Mouse (Mus musculus): ENCODE data around the gene Lctl. TPM values are rescaled to one million over a fixed set of nuclear protein-coding genes. Genes with fewer than 3 reads are reported as not detected.

Gene Lctl
- polyA plus RNA-seq (2014; fragmentation: Nextera tagmentation; extraction: Ambion mirVana), result not detected in 2 replicates

- DNase-seq (ENCODE audit: low spot score), result no peak
- Histone ChIP-seq H3K27me3 (ENCODE audit: control insufficient read depth, insufficient read depth, low read length) (no peaks in the 10 kb centered on the region), H3K9ac (ENCODE audit: low read length) (no peak within 1 kb of the TSS), H3K4me1 (replicated peaks; ENCODE audit: control insufficient read depth, insufficient read depth, low read length) (no peaks in the 10 kb centered on the region), H3K9me3 (ENCODE audit: control insufficient read depth, low read length) (no peaks in the 10 kb centered on the region), H3K27ac (ENCODE audit: low read depth, low read length) (no peak within 1 kb of the TSS), H3K4me3 (ENCODE audit: low read depth, low read length) (no peak within 1 kb of the TSS), H3K4me2 (ENCODE audit: low read depth, low read length, severe bottlenecking) (no peak within 1 kb of the TSS), H3K36me3 (ENCODE audit: control insufficient read depth, insufficient read depth, low read length) (no peaks in the 10 kb centered on the region)
- WGBS, result 89% methylated on average over 3 of the region's 3 CpGs
- no peak for ATAC-seq (replicated peaks; ENCODE audit: low FRiP score)
These were observed at the start of gene Lctl for GRCm38 (mm10) chr9:64116876-64117275. TSS of gene Lctl (plus strand) at chr9:64117147.

- Histone ChIP-seq H3K9me3 (ENCODE audit: control insufficient read depth, low read length) (no peaks in the 10 kb centered on the region), H3K4me1 (replicated peaks; ENCODE audit: control insufficient read depth, insufficient read depth, low read length) (peaks cover 7% of the 10 kb centered on the region; the same call in 1 of the 2 replicates), H3K36me3 (ENCODE audit: control insufficient read depth, insufficient read depth, low read length) (no peaks in the 10 kb centered on the region), H3K27ac (ENCODE audit: low read depth, low read length) (no peak overlapping the region), H3K27me3 (ENCODE audit: control insufficient read depth, insufficient read depth, low read length) (no peaks in the 10 kb centered on the region), H3K9ac (ENCODE audit: low read length) (no peak overlapping the region), H3K4me3 (ENCODE audit: low read depth, low read length) (no peak overlapping the region), H3K4me2 (ENCODE audit: low read depth, low read length, severe bottlenecking) (no peak overlapping the region)
- DNase-seq (ENCODE audit: low spot score) (no peak), ATAC-seq (replicated peaks; ENCODE audit: low FRiP score) (no peak)
- WGBS, result 87% methylated on average over 5 of the region's 5 CpGs
These were observed 49.2 kb upstream of the Lctl start for GRCm38 (mm10) chr9:64067787-64068186.

GRCm38 (mm10) chr9:64068571-64068970 lies 48.4 kb upstream of the Lctl start:
- no peak overlapping the region for H3K4me3 ChIP-seq (ENCODE audit: low read depth, low read length)
- H3K27me3 ChIP-seq (ENCODE audit: control insufficient read depth, insufficient read depth, low read length), result no peaks in the 10 kb centered on the region
- no peak overlapping the region for H3K9ac ChIP-seq (ENCODE audit: low read length)
- H3K4me2 ChIP-seq (ENCODE audit: low read depth, low read length, severe bottlenecking), result no peak overlapping the region
- ATAC-seq (replicated peaks; ENCODE audit: low FRiP score), result no peak
- no peak overlapping the region for H3K27ac ChIP-seq (ENCODE audit: low read depth, low read length)
- H3K9me3 ChIP-seq (ENCODE audit: control insufficient read depth, low read length), result no peaks in the 10 kb centered on the region
- H3K36me3 ChIP-seq (ENCODE audit: control insufficient read depth, insufficient read depth, low read length), result no peaks in the 10 kb centered on the region
- DNase-seq (ENCODE audit: low spot score), result no peak
- H3K4me1 ChIP-seq (replicated peaks; ENCODE audit: control insufficient read depth, insufficient read depth, low read length), result peaks cover 7% of the 10 kb centered on the region; the same call in 1 of the 2 replicates
- 60% methylated on average over 1 of the region's 1 CpGs for WGBS

GRCm38 (mm10) chr9:64069131-64069530 lies 47.8 kb upstream of the Lctl start:
- no peaks in the 10 kb centered on the region for H3K9me3 ChIP-seq (ENCODE audit: control insufficient read depth, low read length)
- H3K4me3 ChIP-seq (ENCODE audit: low read depth, low read length), result no peak overlapping the region
- no peak for ATAC-seq (replicated peaks; ENCODE audit: low FRiP score)
- H3K4me2 ChIP-seq (ENCODE audit: low read depth, low read length, severe bottlenecking), result no peak overlapping the region
- no peaks in the 10 kb centered on the region for H3K36me3 ChIP-seq (ENCODE audit: control insufficient read depth, insufficient read depth, low read length)
- no peak overlapping the region for H3K9ac ChIP-seq (ENCODE audit: low read length)
- H3K4me1 ChIP-seq (replicated peaks; ENCODE audit: control insufficient read depth, insufficient read depth, low read length), result peaks cover 7% of the 10 kb centered on the region; the same call in 1 of the 2 replicates
- no peaks in the 10 kb centered on the region for H3K27me3 ChIP-seq (ENCODE audit: control insufficient read depth, insufficient read depth, low read length)
- no peak overlapping the region for H3K27ac ChIP-seq (ENCODE audit: low read depth, low read length)
- 83% methylated on average over 5 of the region's 5 CpGs for WGBS
- DNase-seq (ENCODE audit: low spot score), result no peak

- ATAC-seq (replicated peaks; ENCODE audit: low FRiP score), result no peak
- 93% methylated on average over 5 of the region's 5 CpGs for WGBS
These were observed 46.3 kb upstream of the Lctl start for GRCm38 (mm10) chr9:64070674-64071073.

GRCm38 (mm10) chr9:64074831-64075230 lies 42.1 kb upstream of the Lctl start:
- Histone ChIP-seq H3K9ac (ENCODE audit: low read length) (no peak overlapping the region), H3K4me1 (replicated peaks; ENCODE audit: control insufficient read depth, insufficient read depth, low read length) (no peaks in the 10 kb centered on the region), H3K4me2 (ENCODE audit: low read depth, low read length, severe bottlenecking) (no peak overlapping the region), H3K4me3 (ENCODE audit: low read depth, low read length) (no peak overlapping the region), H3K27me3 (ENCODE audit: control insufficient read depth, insufficient read depth, low read length) (no peaks in the 10 kb centered on the region), H3K9me3 (ENCODE audit: control insufficient read depth, low read length) (no peaks in the 10 kb centered on the region), H3K27ac (ENCODE audit: low read depth, low read length) (no peak overlapping the region), H3K36me3 (ENCODE audit: control insufficient read depth, insufficient read depth, low read length) (no peaks in the 10 kb centered on the region)
- 79% methylated on average over 8 of the region's 8 CpGs for WGBS
- DNase-seq (ENCODE audit: low spot score) (no peak), ATAC-seq (replicated peaks; ENCODE audit: low FRiP score) (no peak)

More at GRCm38 (mm10) chr9:64070674-64071073, 46.3 kb upstream of the Lctl start:
- Histone ChIP-seq H3K36me3 (ENCODE audit: control insufficient read depth, insufficient read depth, low read length) (no peaks in the 10 kb centered on the region), H3K9me3 (ENCODE audit: control insufficient read depth, low read length) (no peaks in the 10 kb centered on the region), H3K4me3 (ENCODE audit: low read depth, low read length) (no peak overlapping the region), H3K9ac (ENCODE audit: low read length) (no peak overlapping the region), H3K4me1 (replicated peaks; ENCODE audit: control insufficient read depth, insufficient read depth, low read length) (peaks cover 7% of the 10 kb centered on the region; the same call in 1 of the 2 replicates), H3K4me2 (ENCODE audit: low read depth, low read length, severe bottlenecking) (no peak overlapping the region), H3K27me3 (ENCODE audit: control insufficient read depth, insufficient read depth, low read length) (no peaks in the 10 kb centered on the region), H3K27ac (ENCODE audit: low read depth, low read length) (no peak overlapping the region)
- no peak for DNase-seq (ENCODE audit: low spot score)

GRCm38 (mm10) chr9:64076412-64076811 lies 40.5 kb upstream of the Lctl start:
- H3K27me3 ChIP-seq (ENCODE audit: control insufficient read depth, insufficient read depth, low read length), result no peaks in the 10 kb centered on the region
- H3K36me3 ChIP-seq (ENCODE audit: control insufficient read depth, insufficient read depth, low read length), result no peaks in the 10 kb centered on the region
- DNase-seq (ENCODE audit: low spot score) (no peak), ATAC-seq (replicated peaks; ENCODE audit: low FRiP score) (no peak)
- WGBS, result 89% methylated on average over 2 of the region's 2 CpGs
- no peak overlapping the region for H3K27ac ChIP-seq (ENCODE audit: low read depth, low read length)
- H3K4me1 ChIP-seq (replicated peaks; ENCODE audit: control insufficient read depth, insufficient read depth, low read length), result no peaks in the 10 kb centered on the region
- H3K9ac ChIP-seq (ENCODE audit: low read length), result no peak overlapping the region
- no peaks in the 10 kb centered on the region for H3K9me3 ChIP-seq (ENCODE audit: control insufficient read depth, low read length)
- no peak overlapping the region for H3K4me3 ChIP-seq (ENCODE audit: low read depth, low read length)
- H3K4me2 ChIP-seq (ENCODE audit: low read depth, low read length, severe bottlenecking), result no peak overlapping the region

GRCm38 (mm10) chr9:64078386-64078792 lies 38.6 kb upstream of the Lctl start:
- Histone ChIP-seq H3K9ac (ENCODE audit: low read length) (no peak overlapping the region), H3K4me2 (ENCODE audit: low read depth, low read length, severe bottlenecking) (no peak overlapping the region), H3K36me3 (ENCODE audit: control insufficient read depth, insufficient read depth, low read length) (no peaks in the 10 kb centered on the region), H3K9me3 (ENCODE audit: control insufficient read depth, low read length) (no peaks in the 10 kb centered on the region), H3K27me3 (ENCODE audit: control insufficient read depth, insufficient read depth, low read length) (peaks cover under 1% of the 10 kb centered on the region; the same call in 1 of the 2 replicates), H3K4me3 (ENCODE audit: low read depth, low read length) (no peak overlapping the region), H3K4me1 (replicated peaks; ENCODE audit: control insufficient read depth, insufficient read depth, low read length) (no peaks in the 10 kb centered on the region), H3K27ac (ENCODE audit: low read depth, low read length) (no peak overlapping the region)
- no peak for ATAC-seq (replicated peaks; ENCODE audit: low FRiP score)
- 59% methylated on average over 7 of the region's 7 CpGs for WGBS
- DNase-seq (ENCODE audit: low spot score), result no peak

- Histone ChIP-seq H3K9ac (ENCODE audit: low read length) (no peak overlapping the region), H3K27me3 (ENCODE audit: control insufficient read depth, insufficient read depth, low read length) (peaks cover 9% of the 10 kb centered on the region), H3K4me2 (ENCODE audit: low read depth, low read length, severe bottlenecking) (no peak overlapping the region), H3K27ac (ENCODE audit: low read depth, low read length) (no peak overlapping the region), H3K4me3 (ENCODE audit: low read depth, low read length) (no peak overlapping the region), H3K4me1 (replicated peaks; ENCODE audit: control insufficient read depth, insufficient read depth, low read length) (peaks cover 4% of the 10 kb centered on the region; the same call in 1 of the 2 replicates), H3K9me3 (ENCODE audit: control insufficient read depth, low read length) (no peaks in the 10 kb centered on the region), H3K36me3 (ENCODE audit: control insufficient read depth, insufficient read depth, low read length) (no peaks in the 10 kb centered on the region)
- DNase-seq (ENCODE audit: low spot score), result no peak
- 84% methylated on average over 6 of the region's 6 CpGs for WGBS
- ATAC-seq (replicated peaks; ENCODE audit: low FRiP score), result no peak
These were observed 37.0 kb upstream of the Lctl start for GRCm38 (mm10) chr9:64079922-64080321.
